Mouse (Mus musculus): Measurements from ENCODE around the gene Uxs1. TPM values are rescaled to one million over a fixed set of nuclear protein-coding genes. Genes with fewer than 3 reads are reported as not detected.

Gene Uxs1
- total RNA-seq, 2 experiments from 2014 or later = 54.8 to 61.5 TPM

DNA sequence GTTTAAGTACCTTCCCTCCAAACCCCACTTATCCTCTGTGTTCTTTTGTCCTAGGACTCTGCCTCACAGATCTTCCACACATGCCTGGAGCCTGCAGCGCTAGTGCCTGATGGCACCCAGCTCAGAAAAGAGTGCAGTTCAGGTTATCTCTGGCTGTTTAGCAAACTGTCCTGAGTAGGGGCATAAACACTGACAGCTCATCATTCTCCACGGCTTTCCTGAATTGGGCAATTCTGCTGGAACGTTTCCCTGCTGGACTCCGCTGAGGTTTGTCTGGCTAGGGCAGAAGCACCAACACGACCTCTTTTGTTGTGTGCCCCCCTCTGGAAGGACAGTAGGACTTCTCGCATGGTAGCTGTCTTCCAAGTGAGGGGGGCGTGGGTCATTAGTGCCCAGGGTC, 109.6 kb downstream of the Uxs1 start:
- Histone ChIP-seq H3K27ac (no peak overlapping the region), H3K4me3 (no peak overlapping the region)
- DNase-seq (ENCODE audit: extremely low spot score in 1 of 2, low spot score in 2 of 2) = no peak
- no peak for TF ChIP-seq CTCF (IDR thresholded peaks at IDR 0.05)
- intact Hi-C loops (cut with DNase I) = no loop called here

DNA sequence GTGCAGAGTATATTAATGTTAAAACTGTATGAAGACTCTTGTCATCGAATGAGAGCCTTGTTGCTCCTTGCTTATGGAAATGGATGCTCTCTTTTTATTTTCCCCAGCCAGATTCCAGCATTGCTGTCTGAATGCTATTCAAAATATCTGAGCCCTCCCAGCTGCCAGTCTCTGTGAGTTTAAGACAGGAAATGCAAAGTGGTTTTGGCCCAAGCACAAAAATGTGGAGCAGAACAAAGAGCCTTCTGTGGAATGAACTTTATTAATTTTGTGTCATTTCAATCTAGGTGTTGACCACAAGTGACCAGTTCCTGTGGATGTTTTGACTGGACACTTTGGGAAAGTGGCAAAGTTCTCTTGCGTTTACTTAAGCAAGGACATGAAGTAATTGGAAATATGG, 112.8 kb downstream of the Uxs1 start:
- no peak for DNase-seq (ENCODE audit: extremely low spot score in 1 of 2, low spot score in 2 of 2)
- Histone ChIP-seq H3K4me3 (no peak overlapping the region), H3K27ac (no peak overlapping the region)
- intact Hi-C loops (cut with DNase I) = no loop called here
- no peak for TF ChIP-seq CTCF (IDR thresholded peaks at IDR 0.05)

GRCm38 (mm10) chr1:43698577-43699000, 129.0 kb downstream of the Uxs1 start:
- H3K27ac ChIP-seq = no peak overlapping the region
- intact Hi-C loops (cut with DNase I) = no loop called here
- H3K4me3 ChIP-seq = no peak overlapping the region
- DNase-seq (ENCODE audit: extremely low spot score in 1 of 2, low spot score in 2 of 2) = peak; percentile 13 to 19
- TF ChIP-seq CTCF (IDR thresholded peaks at IDR 0.05) = no peak

Other genes with a start within 250 kb of the Uxs1 start
- 1 to 10 TPM; 2.3 to 2.9 TPM for gene 1500015O10Rik, start 97.2 kb downstream of the Uxs1 start, total RNA-seq (2021)
- 10 to 100 TPM; 47.4 to 50.5 TPM for gene Tpp2, start 105.8 kb upstream of the Uxs1 start, total RNA-seq (2021)
- gene Mettl21c, start 192.2 kb upstream of the Uxs1 start, total RNA-seq (2021) = not detected
- gene Gm8251, start 234.1 kb upstream of the Uxs1 start, total RNA-seq (2021) = not detected

All from left cerebral cortex, adult 2 months (tissue).